Mouse (Mus musculus): ENCODE measurements around the gene Pbrm1.

The Pbrm1 gene

GRCm38 (mm10) chr14:31133023-31133665 lies 114.2 kb downstream of the Pbrm1 start:
- DNase-seq (ENCODE audit: low spot score in 2 of 2) = no peak

GRCm38 (mm10) chr14:31134015-31135000 lies 115.4 kb downstream of the Pbrm1 start:
- peak; percentile 64 to 66 for DNase-seq (ENCODE audit: low spot score in 2 of 2)

DNA sequence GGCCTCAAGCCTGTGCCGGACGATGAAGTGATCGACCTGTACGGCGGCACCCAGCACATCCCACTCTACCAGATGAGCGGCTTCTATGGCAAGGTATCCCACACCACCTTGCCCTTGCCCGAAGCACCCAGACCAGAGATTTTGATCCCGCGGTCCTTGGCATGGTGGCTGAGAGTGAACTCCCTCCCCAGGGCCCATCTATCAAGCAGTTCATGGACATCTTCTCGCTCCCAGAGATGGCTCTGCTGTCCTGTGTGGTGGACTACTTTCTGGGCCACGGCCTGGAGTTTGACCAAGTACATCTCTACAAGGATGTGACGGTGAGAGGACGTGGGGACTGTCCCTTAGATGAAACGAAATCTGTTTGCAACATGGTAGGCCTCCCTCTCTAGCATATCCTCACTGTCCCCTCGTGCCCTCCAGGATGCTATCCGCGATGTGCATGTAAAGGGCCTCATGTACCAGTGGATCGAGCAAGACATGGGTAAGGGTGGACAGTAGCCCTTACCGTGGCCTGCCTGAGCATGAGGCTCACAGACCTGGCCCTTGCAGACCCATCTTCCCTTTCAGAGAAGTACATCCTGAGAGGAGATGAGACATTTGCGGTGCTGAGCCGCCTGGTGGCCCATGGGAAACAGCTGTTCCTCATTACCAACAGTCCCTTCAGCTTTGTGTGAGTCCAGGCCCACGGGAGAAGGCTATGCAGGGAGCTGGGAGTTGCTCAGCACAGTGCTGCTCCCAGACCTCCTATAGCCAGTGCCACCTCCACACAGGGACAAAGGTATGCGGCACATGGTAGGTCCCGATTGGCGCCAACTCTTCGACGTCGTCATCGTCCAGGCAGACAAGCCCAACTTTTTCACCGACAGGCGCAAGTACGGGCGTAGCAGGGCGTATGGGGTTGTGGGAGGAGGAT lies 116.8 kb downstream of the Pbrm1 start:
- no peak for DNase-seq (ENCODE audit: low spot score in 2 of 2)

DNA sequence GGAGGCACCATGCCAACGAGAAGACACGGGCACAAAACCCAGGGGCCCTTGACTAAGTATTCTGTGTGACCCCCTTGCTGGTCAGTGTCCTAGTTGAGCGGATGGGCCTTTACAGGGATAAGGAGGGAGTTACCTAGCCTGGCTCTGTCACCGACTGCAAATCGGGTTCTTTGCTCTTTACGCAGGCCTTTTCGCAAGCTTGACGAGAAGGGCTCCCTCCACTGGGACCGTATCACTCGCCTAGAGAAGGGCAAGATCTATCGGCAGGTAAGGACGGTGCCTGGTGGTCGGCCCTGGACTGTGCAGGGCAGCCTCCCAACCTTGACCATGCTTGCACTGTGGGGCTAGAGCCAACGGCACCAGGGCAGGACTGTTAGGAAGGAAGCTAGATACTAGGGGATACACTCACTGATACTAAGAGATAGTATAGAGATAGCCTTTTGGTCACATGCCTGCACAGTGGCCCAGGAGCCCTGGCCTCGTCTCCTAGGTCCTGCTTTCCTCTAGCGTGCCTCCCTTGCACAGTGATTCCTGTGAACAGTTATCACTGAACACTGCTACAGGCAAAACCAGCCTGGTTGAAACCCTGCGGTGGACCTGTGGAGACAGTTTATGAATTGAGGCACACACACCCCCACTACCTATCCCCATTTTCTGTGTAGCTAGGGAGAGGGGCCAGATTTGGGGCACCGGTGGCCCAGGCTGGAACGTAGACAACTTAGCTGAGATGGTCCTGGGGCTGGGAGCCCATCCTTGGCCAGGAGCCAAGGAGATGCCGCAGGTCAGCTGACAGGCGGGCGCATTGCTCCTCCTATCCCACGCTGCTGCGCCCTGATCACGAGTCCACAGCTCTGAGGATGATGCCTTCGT lies 117.7 kb downstream of the Pbrm1 start:
- no peak for DNase-seq (ENCODE audit: low spot score in 2 of 2)

DNA sequence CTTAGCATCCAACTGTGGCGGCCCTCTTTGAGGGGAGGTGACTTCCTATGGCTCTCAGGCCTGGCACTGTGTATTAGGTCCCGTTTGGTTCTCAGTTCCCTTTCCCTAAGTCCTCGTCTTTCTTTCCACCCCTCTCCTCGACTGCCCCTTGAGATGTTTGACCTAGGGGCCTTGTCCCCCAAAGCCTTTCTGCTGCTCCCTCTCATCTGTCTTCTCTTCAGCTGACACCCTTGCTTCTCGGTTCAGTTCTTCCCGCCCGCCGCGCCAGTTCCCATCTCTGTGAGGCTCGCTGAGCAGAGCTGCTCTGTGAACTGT lies 118.3 kb downstream of the Pbrm1 start:
- DNase-seq (ENCODE audit: low spot score in 2 of 2) = no peak

GRCm38 (mm10) chr14:31137791-31138190 lies 118.9 kb downstream of the Pbrm1 start:
- no peak for DNase-seq (ENCODE audit: low spot score in 2 of 2)

DNA sequence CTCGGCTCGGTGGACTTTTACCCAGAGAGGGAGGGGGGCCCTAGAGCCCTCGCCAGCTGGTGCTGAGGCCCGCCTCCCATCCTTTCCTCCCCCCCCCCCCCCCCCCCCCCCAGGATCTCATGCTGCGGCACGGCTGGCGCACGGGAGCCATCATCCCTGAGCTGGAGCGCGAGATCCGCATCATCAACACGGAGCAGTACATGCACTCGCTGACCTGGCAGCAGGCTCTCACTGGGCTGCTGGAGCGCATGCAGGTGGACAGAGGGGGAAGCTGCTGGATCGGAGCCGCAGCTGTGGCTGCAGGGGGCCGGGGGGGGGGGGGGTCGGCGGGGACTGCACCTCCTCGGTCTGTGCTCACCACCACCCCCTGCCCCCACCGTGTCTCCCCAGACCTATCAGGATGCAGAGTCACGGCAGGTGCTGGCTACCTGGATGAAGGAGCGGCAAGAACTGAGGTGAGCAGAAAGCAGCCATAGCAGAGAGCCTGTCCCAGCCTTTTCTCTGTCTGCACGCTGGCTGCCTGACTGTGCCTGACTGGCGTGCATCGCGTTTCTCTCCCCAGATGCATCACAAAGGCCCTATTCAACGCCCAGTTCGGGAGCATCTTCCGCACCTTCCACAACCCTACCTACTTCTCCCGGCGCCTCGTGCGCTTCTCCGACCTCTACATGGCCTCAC lies 119.4 kb downstream of the Pbrm1 start:
- DNase-seq (ENCODE audit: low spot score in 2 of 2) = no peak

DNA sequence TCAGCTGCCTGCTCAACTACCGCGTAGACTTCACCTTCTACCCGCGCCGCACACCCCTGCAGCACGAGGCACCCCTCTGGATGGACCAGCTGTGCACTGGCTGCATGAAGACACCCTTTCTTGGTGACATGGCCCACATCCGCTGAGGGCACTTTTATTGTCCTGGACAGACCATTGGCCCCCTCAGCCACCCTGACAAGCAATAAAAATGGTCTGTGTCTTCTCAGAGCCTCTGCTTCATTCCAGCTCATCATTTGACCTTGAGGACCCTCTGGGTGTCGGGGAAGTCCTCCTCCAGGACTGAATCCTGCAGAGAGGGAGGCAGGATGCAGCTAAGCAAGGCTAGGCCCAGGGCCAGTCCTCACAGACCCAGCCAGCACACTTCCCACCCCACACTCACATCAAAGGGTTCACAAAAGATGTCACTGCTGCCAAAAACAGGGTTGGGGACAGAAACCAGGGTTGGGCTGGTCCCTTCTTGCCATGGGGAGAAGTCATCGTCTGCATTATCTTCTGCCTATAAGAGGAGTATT lies 120.0 kb downstream of the Pbrm1 start:
- no peak for DNase-seq (ENCODE audit: low spot score in 2 of 2)

GRCm38 (mm10) chr14:31139666-31140065 lies 120.7 kb downstream of the Pbrm1 start:
- no peak for DNase-seq (ENCODE audit: low spot score in 2 of 2)

DNA sequence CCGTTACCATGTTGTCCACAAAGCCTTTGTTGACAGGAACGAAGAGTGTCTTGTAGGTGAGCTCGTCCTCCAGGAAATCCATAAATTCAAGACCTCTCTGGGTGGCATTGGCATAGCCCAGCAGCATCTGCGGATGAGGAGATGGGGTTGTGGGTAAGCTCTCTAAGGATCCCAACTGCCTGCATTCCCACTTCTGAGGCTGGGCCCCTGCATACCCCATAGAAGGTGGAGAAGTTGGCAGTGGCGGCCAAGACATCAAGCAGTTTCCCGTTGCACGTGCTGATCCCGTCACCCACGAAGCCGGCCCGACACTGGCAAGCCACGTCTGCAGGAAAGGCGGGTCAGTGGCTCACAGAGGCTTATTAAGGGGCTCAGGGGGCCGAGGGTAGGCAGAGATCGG lies 121.2 kb downstream of the Pbrm1 start:
- no peak for DNase-seq (ENCODE audit: low spot score in 2 of 2)

DNA sequence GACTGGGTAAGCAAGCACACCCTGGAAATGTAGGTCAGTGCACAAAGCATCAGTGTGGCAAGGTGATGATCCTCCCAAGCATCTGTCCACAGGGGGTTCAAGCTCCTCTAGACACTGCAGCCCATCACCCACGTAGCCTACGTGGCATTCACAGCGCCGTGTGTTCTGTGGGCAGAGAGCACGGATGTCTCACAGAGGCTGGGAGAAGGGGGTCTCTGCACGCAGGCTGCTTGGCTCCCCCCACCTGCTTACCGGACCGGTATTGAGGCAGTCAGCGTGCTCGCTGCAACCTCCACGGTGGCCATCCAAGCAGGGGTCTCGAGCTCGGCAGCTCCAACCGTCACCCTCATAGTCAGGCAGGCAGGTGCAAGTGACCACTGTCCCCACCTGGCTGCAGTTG lies 122.1 kb downstream of the Pbrm1 start:
- no peak for DNase-seq (ENCODE audit: low spot score in 2 of 2)

DNA sequence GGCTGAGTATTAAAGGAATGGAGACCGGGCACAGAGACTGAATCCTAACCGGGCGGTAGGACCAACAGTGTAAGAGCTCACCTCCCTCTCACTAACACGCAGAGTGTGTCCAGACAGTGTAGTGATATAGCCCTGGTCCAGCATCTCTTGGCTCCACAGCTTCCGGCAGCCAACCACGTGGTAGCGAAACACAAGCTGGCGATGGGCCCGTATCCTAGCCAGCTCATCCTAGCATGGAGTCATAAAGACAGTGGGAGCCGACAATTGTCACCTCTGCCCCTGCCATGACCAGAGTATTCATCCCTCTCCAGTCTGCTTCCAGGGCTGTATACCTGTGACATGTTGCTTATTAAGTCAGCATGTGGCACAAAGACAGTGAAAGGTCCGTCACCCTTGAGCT lies 126.8 kb downstream of the Pbrm1 start:
- no peak for DNase-seq (ENCODE audit: low spot score in 2 of 2)

DNA sequence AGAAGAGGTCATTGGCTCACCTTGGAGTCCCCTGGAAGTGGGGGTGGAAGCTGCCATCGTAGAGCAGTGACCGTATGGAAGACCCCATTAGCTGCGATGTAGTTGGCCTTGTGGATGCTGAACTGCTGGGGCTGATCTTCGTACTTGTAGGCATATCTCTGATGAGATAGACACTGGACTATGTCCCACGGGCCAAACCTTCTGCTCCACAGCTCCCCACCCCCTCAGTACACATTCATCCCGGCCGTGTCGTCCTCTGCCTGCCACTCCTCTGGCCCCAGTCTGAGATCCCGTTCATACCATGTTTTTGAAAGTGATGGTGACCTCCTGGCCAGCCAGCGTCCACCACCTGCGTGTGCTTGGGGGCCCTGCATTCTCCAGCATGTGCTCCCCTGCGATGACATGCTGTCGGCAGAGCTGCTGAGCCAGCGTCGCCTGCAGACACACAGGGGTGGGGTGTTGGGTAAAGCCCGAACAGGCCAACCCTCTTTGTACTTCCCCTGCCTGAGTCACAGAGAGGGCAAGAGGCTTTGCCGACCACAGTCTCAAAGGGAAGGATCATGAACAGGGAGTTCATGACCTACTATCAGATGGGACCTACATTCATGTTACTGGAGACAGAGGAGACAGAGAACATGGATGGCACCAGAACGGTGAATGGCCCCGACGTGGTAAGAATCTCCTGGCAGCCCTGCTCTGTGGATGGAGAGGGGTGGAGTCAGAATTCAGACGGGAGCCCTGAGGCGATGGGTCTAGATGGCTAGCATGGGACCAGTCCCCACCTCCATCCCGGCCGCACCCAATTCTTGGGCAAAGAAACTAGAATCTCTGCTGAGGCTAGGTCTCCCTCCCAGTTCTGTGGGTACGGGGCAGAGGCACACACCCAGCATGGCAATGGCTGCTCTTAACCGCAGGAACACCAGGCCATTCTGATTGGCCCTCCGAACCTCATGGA lies 141.5 kb downstream of the Pbrm1 start:
- DNase-seq (ENCODE audit: low spot score in 2 of 2) = no peak

DNA sequence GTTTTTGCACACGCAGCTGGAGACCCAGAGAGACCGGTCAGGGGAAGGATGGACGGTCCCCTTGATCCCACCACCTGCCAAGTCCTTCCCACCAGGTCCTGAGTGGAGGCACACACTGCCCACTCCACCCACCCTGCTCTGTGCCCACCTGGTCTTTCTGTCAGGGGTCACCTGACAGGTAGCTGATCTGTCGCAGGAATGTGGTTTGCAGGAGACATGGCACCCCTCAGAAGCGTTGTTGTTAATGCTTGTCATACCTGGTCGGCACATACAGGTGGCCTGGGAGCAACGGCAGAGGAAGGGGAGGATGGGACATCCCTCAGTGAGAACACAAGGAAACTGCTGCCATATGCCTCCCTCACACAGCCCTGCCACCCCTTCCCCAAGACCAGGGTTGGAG lies 142.3 kb downstream of the Pbrm1 start:
- no peak for DNase-seq (ENCODE audit: low spot score in 2 of 2)

DNA sequence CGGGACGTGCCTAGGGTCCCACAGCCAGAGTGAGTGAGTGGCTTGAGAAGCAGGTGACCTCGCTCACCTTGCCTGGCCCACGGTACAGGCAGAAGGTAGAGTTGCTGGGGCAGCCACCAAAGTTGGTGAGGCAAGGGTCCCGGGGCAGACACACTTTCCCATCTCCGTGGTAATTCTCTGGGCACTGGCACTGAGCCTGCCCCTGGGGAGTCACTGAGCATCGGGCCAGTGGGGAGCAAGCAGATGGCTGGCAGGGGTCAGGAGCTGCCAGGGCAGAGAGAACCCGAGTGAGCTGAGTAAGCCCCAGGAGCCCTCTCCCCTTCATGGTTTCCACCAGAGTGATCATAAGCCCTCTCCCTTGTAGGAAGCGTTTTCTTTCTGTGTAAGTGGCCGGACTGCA lies 142.7 kb downstream of the Pbrm1 start:
- no peak for DNase-seq (ENCODE audit: low spot score in 2 of 2)

- no peak for DNase-seq (ENCODE audit: low spot score in 2 of 2)
Observed at GRCm38 (mm10) chr14:31164067-31164466, 145.1 kb downstream of the Pbrm1 start.

GRCm38 (mm10) chr14:31165010-31165409 lies 146.1 kb downstream of the Pbrm1 start:
- DNase-seq (ENCODE audit: low spot score in 2 of 2) = no peak

- no peak for DNase-seq (ENCODE audit: low spot score in 2 of 2)
Observed at GRCm38 (mm10) chr14:31165458-31165857, 146.5 kb downstream of the Pbrm1 start.

- DNase-seq (ENCODE audit: low spot score in 2 of 2) = no peak
Observed at GRCm38 (mm10) chr14:31165991-31166630, 147.2 kb downstream of the Pbrm1 start.

All from right cerebral cortex, postnatal 10 days (tissue).